Mouse (Mus musculus) heart, embryonic 10.5 days (tissue): ENCODE results near the gene Slc2a9. TPM values are rescaled to one million over a fixed set of nuclear protein-coding genes. Genes with fewer than 3 reads are reported as not detected.
"Not testable (repeated sequence)": the region's sequence is repeated elsewhere in the genome, so short reads cannot be mapped to it uniquely, and the experiment has no call there.

ENCODE experiments used
- DNase-seq: peaks from one replicate; pipeline ENCODE4 v3.0.0-alpha.2; 2017; ENCODE audit warnings: low spot score
- H3K27ac ChIP-seq: fragments of 300-500 bp; sonication (generic); 2 replicates; pipeline ENCODE4 v1.5.1; 2016; ENCODE audit warnings: mild to moderate bottlenecking
- H3K27me3 ChIP-seq: fragments of 300-500 bp; sonication (generic); 2 replicates; pipeline ENCODE4 v1.6.1; 2016; ENCODE audit warnings: mild to moderate bottlenecking; ENCODE audit not compliant: poor library complexity, insufficient read depth, severe bottlenecking
- H3K36me3 ChIP-seq: fragments of 300-500 bp; sonication (generic); 2 replicates; pipeline ENCODE4 v1.6.1; 2016; ENCODE audit warnings: mild to moderate bottlenecking, moderate library complexity
- H3K4me1 ChIP-seq: fragments of 300-500 bp; sonication (generic); 2 replicates; pipeline ENCODE4 v1.6.1; 2016; ENCODE audit warnings: mild to moderate bottlenecking
- H3K4me3 ChIP-seq: fragments of 300-500 bp; sonication (generic); 2 replicates; pipeline ENCODE4 v1.5.1; 2016; ENCODE audit warnings: mild to moderate bottlenecking, moderate library complexity
- H3K9me3 ChIP-seq: fragments of 300-500 bp; sonication (generic); 2 replicates; pipeline ENCODE4 v1.6.1; 2016; ENCODE audit warnings: mild to moderate bottlenecking, moderate library complexity
- WGBS: fragments of 180-500 bp; shearing (Covaris S2); methylation state at CpG from one replicate; pipeline ENCODE4 v1.1.7; 2016; 5-methylcytosine and 5-hydroxymethylcytosine counted together
- polyA plus RNA-seq: library from polyadenylated mRNA; unstranded; fragments of >200 nt; fragmentation: Nextera tagmentation; extraction: Ambion mirVana; gene quantifications from 2 replicates; pipeline ENCODE4 v1.2.1, GENCODE M21; 2016

The Slc2a9 gene
- polyA plus RNA-seq, 1 experiment from 2014 or later = 0.31 TPM

GRCm38 (mm10) chr5:38496491-38497057 lies 6.4 kb downstream of the Slc2a9 start:
- H3K27me3 ChIP-seq = no peaks in the 10 kb centered on the region
- no peaks in the 10 kb centered on the region for H3K36me3 ChIP-seq
- DNase-seq = no peak
- no peak overlapping the region for H3K4me3 ChIP-seq
- H3K27ac ChIP-seq = no peak overlapping the region
- no peaks in the 10 kb centered on the region for H3K9me3 ChIP-seq
- 81% methylated on average over 8 of the region's 8 CpGs for WGBS
- peaks cover 4% of the 10 kb centered on the region; the same call in 1 of the 2 replicates for H3K4me1 ChIP-seq

DNA sequence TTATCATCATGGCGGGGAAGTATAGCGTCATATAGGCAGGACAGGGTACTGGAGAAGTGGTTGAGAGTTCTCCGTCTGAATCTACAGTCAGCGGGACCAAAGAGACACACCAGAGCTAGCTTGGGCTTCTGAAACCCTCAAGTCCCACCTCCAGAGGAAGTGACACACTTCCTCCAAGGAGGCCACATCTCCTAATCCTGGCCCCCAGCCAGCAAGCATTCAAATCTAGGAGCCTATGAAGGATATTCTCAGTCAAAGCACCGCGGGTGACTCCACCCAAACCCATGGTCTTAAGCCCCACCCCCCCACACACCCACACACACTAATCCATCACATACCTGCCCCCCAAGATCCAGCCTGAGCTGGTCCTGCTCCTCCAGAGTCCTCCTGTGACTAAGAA lies 9.1 kb downstream of the Slc2a9 start:
- Histone ChIP-seq H3K36me3 (no peaks in the 10 kb centered on the region), H3K27ac (no peak overlapping the region), H3K4me3 (no peak overlapping the region), H3K27me3 (peaks cover 14% of the 10 kb centered on the region), H3K4me1 (peaks cover 8% of the 10 kb centered on the region), H3K9me3 (no peaks in the 10 kb centered on the region)
- no peak for DNase-seq
- 89% methylated on average over 6 of the region's 6 CpGs for WGBS

- WGBS = 84% methylated on average over 8 of the region's 8 CpGs
- no peaks in the 10 kb centered on the region for H3K36me3 ChIP-seq
Measured at GRCm38 (mm10) chr5:38491763-38492162, 11.2 kb downstream of the Slc2a9 start.

DNA sequence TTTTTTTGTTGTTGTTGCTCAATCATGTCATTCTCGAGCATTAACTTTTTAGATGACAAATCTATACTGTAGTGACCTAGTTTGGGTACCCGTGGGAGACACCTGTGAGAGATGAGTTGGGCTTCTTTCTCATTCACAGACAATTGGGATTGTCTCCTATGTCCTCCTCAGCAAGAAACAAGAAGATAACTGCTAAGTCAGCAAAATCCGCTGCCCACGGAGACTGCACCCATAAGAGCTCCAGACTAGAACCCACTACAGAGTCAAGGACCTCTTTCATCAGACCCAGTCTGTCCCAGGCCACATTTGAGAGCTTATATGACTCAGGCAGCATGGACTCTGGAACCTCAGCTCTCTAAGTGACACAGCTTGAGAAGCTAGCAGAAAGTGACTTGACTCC lies 13.2 kb downstream of the Slc2a9 start:
- Histone ChIP-seq H3K36me3 (no peaks in the 10 kb centered on the region), H3K4me3 (no peak overlapping the region), H3K27ac (no peak overlapping the region), H3K4me1 (peaks cover 18% of the 10 kb centered on the region), H3K9me3 (no peaks in the 10 kb centered on the region), H3K27me3 (peaks cover 20% of the 10 kb centered on the region)
- WGBS = 86% methylated on average over 4 of the region's 4 CpGs
- no peak for DNase-seq

More at GRCm38 (mm10) chr5:38491763-38492162, 11.2 kb downstream of the Slc2a9 start:
- Histone ChIP-seq H3K9me3 (no peaks in the 10 kb centered on the region), H3K4me3 (no peak overlapping the region), H3K27me3 (peaks cover 14% of the 10 kb centered on the region), H3K27ac (no peak overlapping the region), H3K4me1 (peaks cover 18% of the 10 kb centered on the region)
- DNase-seq = no peak

DNA sequence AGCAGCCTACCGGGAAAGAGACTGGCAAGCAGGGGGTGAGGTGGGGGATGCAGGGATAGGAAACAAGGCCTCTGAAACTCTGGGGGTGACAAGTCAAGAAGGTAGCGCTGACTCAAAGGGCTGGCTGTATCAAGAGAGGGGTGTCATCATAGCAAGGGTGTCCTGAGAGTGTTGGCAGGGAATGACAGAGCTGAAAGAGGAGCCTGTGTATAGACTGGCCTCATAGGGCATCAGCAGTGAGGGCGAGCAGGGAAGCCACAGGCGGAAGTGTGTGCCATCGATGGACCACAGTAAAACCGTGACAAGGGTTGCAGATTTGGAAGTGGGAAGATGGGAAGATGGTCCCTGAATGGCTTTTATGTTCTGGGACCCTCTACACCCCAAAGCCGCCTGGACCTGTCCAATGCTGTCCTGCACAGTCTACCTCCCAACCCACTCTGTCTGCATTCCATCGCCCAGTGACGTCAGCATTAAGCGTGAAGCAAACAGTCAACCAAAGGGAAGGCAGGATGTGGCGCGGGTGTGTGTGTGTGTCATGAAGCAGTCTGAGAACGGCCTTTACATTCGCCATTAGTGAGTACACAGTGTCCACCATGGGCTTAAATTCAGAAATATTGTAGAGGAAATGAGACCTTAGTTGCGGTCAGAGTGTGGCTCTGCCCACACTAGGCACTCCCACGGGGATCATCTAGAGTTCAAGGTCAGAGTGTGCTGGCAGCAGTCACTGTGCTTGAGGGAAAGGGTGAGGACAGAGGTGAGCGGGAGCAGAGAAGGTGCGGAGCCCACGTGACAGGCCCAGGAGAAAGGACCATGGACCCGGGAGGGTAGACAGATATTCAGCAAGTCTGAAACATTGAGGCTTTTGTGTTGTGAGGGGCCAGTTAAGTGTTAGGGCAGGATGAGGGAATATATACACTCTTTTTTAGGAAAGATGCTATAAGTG lies 14.0 kb downstream of the Slc2a9 start:
- Histone ChIP-seq H3K9me3 (no peaks in the 10 kb centered on the region), H3K27me3 (peaks cover 20% of the 10 kb centered on the region), H3K36me3 (no peaks in the 10 kb centered on the region), H3K4me3 (no peak overlapping the region), H3K27ac (no peak overlapping the region), H3K4me1 (peaks cover 18% of the 10 kb centered on the region)
- 66% methylated on average over 20 of the region's 20 CpGs for WGBS
- DNase-seq = no peak

DNA sequence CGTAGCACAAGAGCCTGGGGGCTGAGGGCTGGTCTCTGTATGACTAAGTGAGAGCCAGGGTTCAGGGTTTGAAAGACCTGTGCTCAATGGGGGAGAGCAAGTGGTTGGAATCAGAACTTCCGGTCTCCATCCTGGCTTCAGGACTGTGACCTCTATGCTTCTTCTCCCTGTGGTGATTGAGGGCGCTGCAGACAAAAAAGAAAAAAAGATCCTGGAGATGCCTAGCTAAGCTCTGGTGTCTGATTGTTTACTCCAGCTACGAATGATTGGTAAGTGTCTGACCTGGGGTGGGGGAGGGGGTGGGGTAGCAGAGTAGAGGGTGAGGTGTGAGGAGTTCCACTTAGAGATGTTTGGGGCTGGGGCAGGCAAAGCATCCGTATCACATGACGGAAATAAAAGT lies 14.9 kb downstream of the Slc2a9 start:
- WGBS = 50% methylated on average over 6 of the region's 6 CpGs
- no peak overlapping the region; the same call in 1 of the 2 replicates for H3K27ac ChIP-seq
- no peak for DNase-seq
- no peak overlapping the region for H3K4me3 ChIP-seq
- H3K27me3 ChIP-seq = peaks cover 20% of the 10 kb centered on the region
- H3K36me3 ChIP-seq = no peaks in the 10 kb centered on the region
- H3K4me1 ChIP-seq = peaks cover 18% of the 10 kb centered on the region
- no peaks in the 10 kb centered on the region for H3K9me3 ChIP-seq

- 77% methylated on average over 4 of the region's 4 CpGs for WGBS
- H3K27me3 ChIP-seq = peaks cover 20% of the 10 kb centered on the region
Measured at GRCm38 (mm10) chr5:38487247-38487646, 15.7 kb downstream of the Slc2a9 start.

GRCm38 (mm10) chr5:38485946-38486345 lies 17.0 kb downstream of the Slc2a9 start:
- Histone ChIP-seq H3K27ac (no peak overlapping the region), H3K4me3 (no peak overlapping the region), H3K27me3 (peaks cover 23% of the 10 kb centered on the region), H3K9me3 (no peaks in the 10 kb centered on the region), H3K4me1 (peaks cover 20% of the 10 kb centered on the region), H3K36me3 (no peaks in the 10 kb centered on the region)
- WGBS = 84% methylated on average over 4 of the region's 4 CpGs
- no peak for DNase-seq

More at GRCm38 (mm10) chr5:38487247-38487646, 15.7 kb downstream of the Slc2a9 start:
- H3K4me3 ChIP-seq = no peak overlapping the region
- no peak for DNase-seq
- H3K36me3 ChIP-seq = no peaks in the 10 kb centered on the region
- H3K27ac ChIP-seq = no peak overlapping the region
- peaks cover 18% of the 10 kb centered on the region for H3K4me1 ChIP-seq
- no peaks in the 10 kb centered on the region for H3K9me3 ChIP-seq

DNA sequence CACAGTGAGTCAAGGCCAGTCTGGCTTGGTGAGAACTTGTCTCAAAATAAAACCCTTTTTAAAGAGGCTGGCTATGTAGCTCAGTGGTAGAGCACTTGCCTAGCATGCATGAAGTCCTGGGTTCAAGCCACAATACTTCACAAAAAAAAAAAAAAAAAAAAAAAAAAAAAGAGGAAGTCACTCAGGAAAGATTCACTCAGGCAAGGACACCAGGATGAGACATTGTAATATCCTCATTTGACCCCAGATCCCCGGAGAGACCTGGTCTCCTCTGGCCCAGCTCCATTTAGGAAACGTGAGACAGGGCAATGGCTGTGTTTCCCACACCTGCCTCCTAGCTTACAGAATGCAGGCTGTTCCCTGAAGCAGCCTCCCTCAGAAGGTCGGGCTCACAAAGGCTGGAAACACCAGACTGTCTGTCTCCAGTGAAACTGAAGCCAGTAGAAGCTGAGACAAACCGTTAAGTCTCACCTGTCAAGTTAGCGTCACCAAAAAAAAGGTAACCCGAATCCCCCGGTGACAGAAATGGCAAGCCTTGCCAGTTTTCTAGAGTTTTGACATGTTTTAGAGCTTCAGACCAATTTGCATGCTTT lies 19.3 kb downstream of the Slc2a9 start:
- Histone ChIP-seq H3K36me3 (no peaks in the 10 kb centered on the region), H3K27ac (no peak overlapping the region), H3K4me3 (no peak overlapping the region), H3K9me3 (no peaks in the 10 kb centered on the region), H3K4me1 (peaks cover 35% of the 10 kb centered on the region), H3K27me3 (peaks cover 12% of the 10 kb centered on the region)
- DNase-seq = no peak
- WGBS = 61% methylated on average over 7 of the region's 7 CpGs

DNA sequence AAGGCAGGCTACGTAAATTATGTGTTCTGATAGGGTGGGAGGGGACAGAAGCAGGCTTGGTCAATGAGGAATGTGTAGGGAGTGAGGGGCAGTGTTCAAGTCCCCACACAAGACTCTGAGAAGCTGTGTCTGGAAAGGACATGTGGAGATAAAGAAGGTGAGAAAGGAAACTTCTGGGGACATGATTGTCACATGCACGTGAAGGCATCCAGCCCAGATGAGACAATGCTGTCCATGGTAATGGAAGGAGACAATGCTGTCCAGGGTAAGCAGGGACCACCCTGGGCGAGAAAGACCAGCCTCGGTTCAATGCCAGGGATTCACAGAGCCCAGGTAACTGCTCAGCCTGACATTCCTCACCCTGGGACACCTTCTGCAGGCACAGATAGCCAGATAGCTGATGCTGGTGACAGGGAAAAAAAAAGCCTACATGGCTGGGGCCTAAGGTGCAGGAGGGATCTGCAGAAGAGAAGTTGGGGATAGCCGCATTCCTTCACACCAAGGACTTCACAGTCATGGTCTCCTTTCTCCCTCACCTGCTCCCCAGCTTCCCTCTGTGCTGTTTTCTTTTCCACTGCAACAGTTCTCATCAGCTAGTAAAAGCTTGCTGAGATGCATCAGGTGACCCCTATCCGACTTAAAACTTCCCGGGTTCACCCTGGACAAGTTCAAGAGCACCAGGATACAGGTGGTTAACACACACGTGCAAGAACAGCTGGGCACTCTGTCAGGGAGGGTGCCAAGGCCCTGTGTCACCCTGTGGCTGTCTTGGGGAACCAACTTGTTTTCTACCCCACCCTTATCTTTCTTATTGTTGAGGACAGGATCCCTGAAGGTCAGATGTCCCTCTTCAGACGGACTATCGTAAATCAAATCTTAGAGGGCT lies 21.9 kb downstream of the Slc2a9 start:
- no peak for DNase-seq
- no peaks in the 10 kb centered on the region for H3K9me3 ChIP-seq
- H3K4me3 ChIP-seq = no peak overlapping the region
- peaks cover 19% of the 10 kb centered on the region for H3K27me3 ChIP-seq
- 74% methylated on average over 10 of the region's 10 CpGs for WGBS
- peaks cover under 1% of the 10 kb centered on the region; the same call in 1 of the 2 replicates for H3K36me3 ChIP-seq
- 0 out of 2 replicates have a peak overlapping the region, but pooled peaks have one; percentile 75 for H3K27ac ChIP-seq
- peaks cover 24% of the 10 kb centered on the region for H3K4me1 ChIP-seq

DNA sequence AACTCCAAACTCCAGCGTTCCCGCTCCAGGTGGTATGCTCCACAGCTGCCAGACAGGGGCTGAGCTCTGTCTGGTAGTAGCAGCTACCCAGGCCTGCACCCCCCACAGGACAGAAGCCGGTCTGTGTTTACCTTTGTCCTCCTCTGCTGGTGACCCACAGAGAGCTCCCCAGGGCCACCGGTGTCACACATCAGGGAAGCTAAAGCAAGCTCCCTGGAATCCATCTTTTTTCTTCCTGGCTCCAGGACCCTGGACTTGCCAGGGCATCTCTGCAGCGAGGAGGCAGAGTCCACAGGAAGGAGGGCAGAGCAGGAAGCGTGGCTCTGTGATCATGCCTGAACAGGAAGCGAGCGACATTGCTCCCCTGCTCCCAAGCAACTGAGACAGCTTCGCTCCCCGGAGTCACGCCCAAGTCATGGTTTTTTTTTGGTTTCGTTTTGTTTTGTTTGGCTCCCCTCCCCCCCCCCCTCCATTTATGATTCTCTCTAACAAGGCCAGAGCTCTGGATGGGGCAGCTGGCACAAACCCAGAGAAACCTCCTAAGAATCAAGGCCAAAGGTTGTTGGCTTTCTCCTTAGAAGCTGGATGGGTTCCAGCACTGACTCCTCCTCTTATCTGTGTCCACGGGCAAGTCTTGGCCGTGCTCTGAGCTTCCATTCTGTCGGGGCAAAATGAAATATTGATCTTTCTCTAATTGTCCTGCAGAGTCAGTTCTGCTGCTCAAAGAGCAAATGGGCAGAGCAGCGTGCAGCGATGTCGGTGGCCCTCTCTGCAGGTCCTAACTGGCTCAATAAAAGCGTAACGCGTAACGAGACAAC lies 22.8 kb downstream of the Slc2a9 start:
- H3K4me3 ChIP-seq = peak overlapping the region; percentile 47
- 34% methylated on average over 22 of the region's 22 CpGs for WGBS

DNA sequence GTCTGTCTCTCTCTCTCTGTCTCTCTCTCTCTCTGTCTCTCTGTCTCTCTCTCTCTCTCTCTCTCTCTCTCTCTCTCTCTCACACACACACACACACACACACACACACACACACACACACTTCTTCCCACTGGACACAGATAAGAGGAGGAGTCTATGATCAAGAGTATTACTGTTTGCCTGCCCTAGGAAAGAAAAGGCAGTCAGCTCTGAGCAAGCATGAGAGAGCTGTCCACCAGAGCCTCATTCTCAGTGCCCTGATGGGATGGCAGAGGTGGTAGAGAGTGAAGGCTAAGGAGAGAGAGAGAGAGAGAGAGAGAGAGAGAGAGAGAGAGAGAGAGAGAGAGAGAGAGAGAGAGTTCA lies 23.4 kb downstream of the Slc2a9 start:
- peaks cover 16% of the 10 kb centered on the region for H3K27me3 ChIP-seq
- peak overlapping the region; percentile 75 for H3K27ac ChIP-seq
- H3K36me3 ChIP-seq, DNase-seq, H3K9me3 ChIP-seq: not testable (repeated sequence)
- peaks cover 24% of the 10 kb centered on the region for H3K4me1 ChIP-seq
- peak overlapping the region; percentile 47 for H3K4me3 ChIP-seq

More for the DNA sequence above, 22.8 kb downstream of the Slc2a9 start:
- Histone ChIP-seq H3K27me3 (peaks cover 16% of the 10 kb centered on the region), H3K36me3 (peaks cover 3% of the 10 kb centered on the region; the same call in 1 of the 2 replicates), H3K4me1 (peaks cover 24% of the 10 kb centered on the region), H3K9me3 (no peaks in the 10 kb centered on the region), H3K27ac (peak overlapping the region; percentile 75)
- DNase-seq = no peak
